Mouse (Mus musculus) ES-Bruce4 (cell line): Measurements from ENCODE around the gene Elfn1. TPM values are rescaled to one million over a fixed set of nuclear protein-coding genes. Genes with fewer than 3 reads are reported as not detected.

Experiments
- H3K27ac ChIP-seq: 2 replicates; pipeline ENCODE4 v1.5.1; 2012; ENCODE audit warnings: low read length, inconsistent platforms; ENCODE audit not compliant: insufficient read depth
- H3K27me3 ChIP-seq: 2 replicates; pipeline ENCODE4 v1.6.1; 2012; ENCODE audit warnings: mild to moderate bottlenecking, low read length, inconsistent platforms; ENCODE audit not compliant: control insufficient read depth, poor library complexity, insufficient read depth, severe bottlenecking
- H3K36me3 ChIP-seq: 2 replicates; pipeline ENCODE4 v1.6.1; 2012; ENCODE audit warnings: inconsistent platforms, mild to moderate bottlenecking, low read length, moderate library complexity; ENCODE audit not compliant: control insufficient read depth, poor library complexity, insufficient read depth, severe bottlenecking
- H3K4me1 ChIP-seq: one replicate; pipeline ENCODE4 v1.8.1; 2011; ENCODE audit warnings: low read length; ENCODE audit not compliant: control insufficient read depth, insufficient read depth
- H3K4me3 ChIP-seq: 2 replicates; pipeline ENCODE4 v1.5.1; 2011; ENCODE audit warnings: low read depth, mild to moderate bottlenecking, low read length
- H3K9ac ChIP-seq: 2 replicates; pipeline ENCODE4 v1.6.1; 2012; ENCODE audit warnings: low read depth, mild to moderate bottlenecking, inconsistent platforms; ENCODE audit not compliant: poor library complexity, severe bottlenecking
- H3K9me3 ChIP-seq: replicated peaks from 2 replicates; pipeline ENCODE4 v1.6.1; 2012; ENCODE audit warnings: mild to moderate bottlenecking, low read length, inconsistent platforms; ENCODE audit not compliant: control insufficient read depth, poor library complexity, insufficient read depth, severe bottlenecking
- CTCF ChIP-seq: IDR thresholded peaks from one replicate; pipeline ENCODE4 v1.8.1; 2011; ENCODE audit warnings: low read depth, low read length
- EP300 ChIP-seq: IDR thresholded peaks from 2 replicates; pipeline ENCODE4 v1.6.1; 2011; ENCODE audit warnings: low read depth, low read length; ENCODE audit not compliant: insufficient read depth
- POLR2A ChIP-seq: IDR thresholded peaks from one replicate; pipeline ENCODE4 v1.8.1; 2011; ENCODE audit warnings: low read length; ENCODE audit not compliant: insufficient read depth
- polyA plus RNA-seq: library from polyadenylated mRNA; stranded (reverse); fragments of >200 nt; gene quantifications from 2 replicates; pipeline ENCODE4 v1.2.4, GENCODE M21; 2011; ENCODE audit warnings: low read depth; ENCODE audit not compliant: missing spikeins, insufficient read depth, insufficient read length

The Elfn1 gene
- polyA plus RNA-seq, 1 experiment: 0.15 TPM

GRCm38 (mm10) chr5:139894025-139894508 lies 13.7 kb upstream of the Elfn1 start:
- Histone ChIP-seq H3K4me3 (no peak overlapping the region), H3K27ac (no peak overlapping the region), H3K9me3 (no peaks in the 10 kb centered on the region), H3K9ac (no peak overlapping the region), H3K27me3 (no peaks in the 10 kb centered on the region), H3K4me1 (no peaks in the 10 kb centered on the region), H3K36me3 (no peaks in the 10 kb centered on the region)
- TF ChIP-seq POLR2A (no peak), EP300 (no peak), CTCF (no peak)

GRCm38 (mm10) chr5:139899044-139899443 lies 8.7 kb upstream of the Elfn1 start:
- H3K9ac ChIP-seq: no peak overlapping the region
- no peak overlapping the region for H3K27ac ChIP-seq
- TF ChIP-seq POLR2A: no peak
- H3K4me3 ChIP-seq: no peak overlapping the region
- no peaks in the 10 kb centered on the region for H3K36me3 ChIP-seq
- no peaks in the 10 kb centered on the region for H3K27me3 ChIP-seq
- H3K4me1 ChIP-seq: no peaks in the 10 kb centered on the region
- no peaks in the 10 kb centered on the region for H3K9me3 ChIP-seq

GRCm38 (mm10) chr5:139905121-139905520 lies 2.6 kb upstream of the Elfn1 start:
- Histone ChIP-seq H3K27ac (no peak overlapping the region), H3K4me1 (no peaks in the 10 kb centered on the region), H3K36me3 (no peaks in the 10 kb centered on the region), H3K9ac (no peak overlapping the region), H3K4me3 (no peak overlapping the region), H3K9me3 (no peaks in the 10 kb centered on the region), H3K27me3 (peaks cover 23% of the 10 kb centered on the region)
- no peak for TF ChIP-seq CTCF
- no peak for TF ChIP-seq EP300
- no peak for TF ChIP-seq POLR2A

GRCm38 (mm10) chr5:139906507-139906906 lies 1.2 kb upstream of the Elfn1 start:
- TF ChIP-seq EP300 (no peak), CTCF (no peak), POLR2A (no peak)
- H3K9ac ChIP-seq: no peak overlapping the region
- no peak overlapping the region for H3K27ac ChIP-seq
- peaks cover 36% of the 10 kb centered on the region for H3K27me3 ChIP-seq
- H3K9me3 ChIP-seq: no peaks in the 10 kb centered on the region
- no peaks in the 10 kb centered on the region for H3K36me3 ChIP-seq
- no peaks in the 10 kb centered on the region for H3K4me1 ChIP-seq
- H3K4me3 ChIP-seq: no peak overlapping the region

GRCm38 (mm10) chr5:139907241-139907640 lies 502 bp upstream of the Elfn1 start:
- no peaks in the 10 kb centered on the region for H3K4me1 ChIP-seq

GRCm38 (mm10) chr5:139908243-139908810 lies 584 bp downstream of the Elfn1 start:
- Histone ChIP-seq H3K36me3 (no peaks in the 10 kb centered on the region), H3K27ac (no peak overlapping the region), H3K9ac (peak overlapping the region; percentile 64), H3K9me3 (no peaks in the 10 kb centered on the region), H3K4me1 (no peaks in the 10 kb centered on the region), H3K27me3 (peaks cover 50% of the 10 kb centered on the region), H3K4me3 (peak overlapping the region; percentile 75)
- no peak for TF ChIP-seq POLR2A

More at GRCm38 (mm10) chr5:139907241-139907640, 502 bp upstream of the Elfn1 start:
- Histone ChIP-seq H3K36me3 (no peaks in the 10 kb centered on the region), H3K9me3 (no peaks in the 10 kb centered on the region), H3K9ac (no peak overlapping the region), H3K27me3 (peaks cover 42% of the 10 kb centered on the region), H3K4me3 (peak overlapping the region; percentile 23; the same call in 1 of the 2 replicates), H3K27ac (no peak overlapping the region)
- TF ChIP-seq CTCF: peak; percentile 51
- no peak for TF ChIP-seq POLR2A
